Mouse (Mus musculus): ENCODE data around the gene Leng8. TPM values are rescaled to one million over a fixed set of nuclear protein-coding genes. Genes with fewer than 3 reads are reported as not detected.

The Leng8 gene
- polyA plus RNA-seq, 1 experiment from 2014 or later: 47.8 TPM

DNA sequence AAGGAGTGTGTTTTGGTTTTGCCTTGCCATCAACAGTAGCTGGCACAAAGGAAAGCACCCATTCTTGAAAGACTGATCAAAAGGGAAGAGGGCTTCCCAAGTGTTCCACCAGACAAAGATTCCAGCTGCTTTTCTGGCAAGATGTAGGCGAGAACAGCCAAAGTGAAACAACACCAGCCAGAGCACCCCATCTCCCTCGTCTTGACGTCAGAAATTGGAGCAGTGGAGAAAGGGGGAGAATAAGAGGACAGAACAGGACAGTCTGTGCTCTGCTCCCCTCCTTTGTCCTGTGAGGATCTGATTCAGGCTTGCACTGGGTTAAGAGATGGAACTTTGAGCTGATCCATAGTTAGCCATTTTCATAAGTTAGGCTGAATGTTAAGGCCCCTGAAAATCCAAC lies 25.1 kb upstream of the Leng8 start:
- H3K9ac ChIP-seq (ENCODE audit: low read length): no peak overlapping the region
- H3K27me3 ChIP-seq (ENCODE audit: control insufficient read depth, insufficient read depth, low read length): no peaks in the 10 kb centered on the region
- H3K9me3 ChIP-seq (replicated peaks; ENCODE audit: control insufficient read depth, low read length): no peaks in the 10 kb centered on the region
- peaks cover 6% of the 10 kb centered on the region; the same call in 1 of the 2 replicates for H3K4me1 ChIP-seq (ENCODE audit: control insufficient read depth, insufficient read depth, low read length)
- no peak overlapping the region for H3K4me3 ChIP-seq (ENCODE audit: low read length)
- WGBS: 56% methylated on average over 3 of the region's 3 CpGs
- no peak overlapping the region for H3K27ac ChIP-seq (ENCODE audit: low read length)
- no peaks in the 10 kb centered on the region for H3K36me3 ChIP-seq (ENCODE audit: control insufficient read depth, insufficient read depth)
- H3K4me2 ChIP-seq (ENCODE audit: low read depth, low read length): no peak overlapping the region
- ATAC-seq (replicated peaks; ENCODE audit: extremely low read depth, insufficient read depth, low FRiP score): no peak

GRCm38 (mm10) chr7:4117050-4117814 lies 19.6 kb upstream of the Leng8 start:
- no peak overlapping the region for H3K4me3 ChIP-seq (ENCODE audit: low read length)
- WGBS: 62% methylated on average over 8 of the region's 8 CpGs
- no peak for ATAC-seq (replicated peaks; ENCODE audit: extremely low read depth, insufficient read depth, low FRiP score)
- H3K9me3 ChIP-seq (replicated peaks; ENCODE audit: control insufficient read depth, low read length): no peaks in the 10 kb centered on the region
- H3K27me3 ChIP-seq (ENCODE audit: control insufficient read depth, insufficient read depth, low read length): peaks cover 28% of the 10 kb centered on the region
- H3K4me1 ChIP-seq (ENCODE audit: control insufficient read depth, insufficient read depth, low read length): peaks cover 8% of the 10 kb centered on the region
- H3K9ac ChIP-seq (ENCODE audit: low read length): no peak overlapping the region
- no peak overlapping the region for H3K27ac ChIP-seq (ENCODE audit: low read length)
- H3K36me3 ChIP-seq (ENCODE audit: control insufficient read depth, insufficient read depth): no peaks in the 10 kb centered on the region
- no peak overlapping the region for H3K4me2 ChIP-seq (ENCODE audit: low read depth, low read length)

DNA sequence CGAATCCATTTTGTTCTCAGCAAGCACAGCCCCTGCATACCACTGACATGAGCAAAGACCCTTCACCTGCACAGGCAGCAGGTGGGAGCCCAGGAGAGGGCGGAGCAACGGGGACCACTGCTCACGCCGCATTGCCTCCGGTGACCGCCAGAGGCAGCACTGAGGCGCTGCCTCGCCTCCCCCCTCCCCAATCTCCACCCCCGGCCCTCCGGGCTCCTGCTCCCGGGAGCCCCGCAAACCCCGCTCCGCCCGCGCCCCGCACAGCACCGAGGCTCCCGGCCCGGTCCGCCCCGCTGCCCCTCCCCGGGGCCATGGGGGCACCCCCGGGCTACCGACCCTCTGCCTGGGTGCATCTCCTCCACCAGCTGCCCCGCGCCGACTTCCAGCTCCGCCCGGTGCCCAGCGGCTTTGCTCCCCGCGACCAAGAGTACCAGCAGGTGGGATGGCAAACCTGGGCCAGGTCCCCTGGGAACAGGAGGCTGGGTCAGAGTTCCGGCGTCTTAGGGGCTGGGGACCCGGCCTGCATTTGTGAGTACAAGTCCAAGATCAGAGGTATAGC lies 17.4 kb upstream of the Leng8 start, which contains the start of gene Ttyh1:
TSS of gene Ttyh1 (plus strand) at position 65 of the 559 bp plus-strand sequence.
- WGBS: 3% methylated on average over 33 of the region's 37 CpGs
- Histone ChIP-seq H3K4me2 (ENCODE audit: low read depth, low read length) (peak within 1 kb of the TSS; percentile 70), H3K4me3 (ENCODE audit: low read length) (peak within 1 kb of the TSS; percentile 50), H3K27ac (ENCODE audit: low read length) (no peak within 1 kb of the TSS), H3K4me1 (ENCODE audit: control insufficient read depth, insufficient read depth, low read length) (peaks cover 5% of the 10 kb centered on the region), H3K27me3 (ENCODE audit: control insufficient read depth, insufficient read depth, low read length) (peaks cover 28% of the 10 kb centered on the region), H3K36me3 (ENCODE audit: control insufficient read depth, insufficient read depth) (no peaks in the 10 kb centered on the region), H3K9me3 (replicated peaks; ENCODE audit: control insufficient read depth, low read length) (no peaks in the 10 kb centered on the region), H3K9ac (ENCODE audit: low read length) (peak within 1 kb of the TSS; percentile 63)
- ATAC-seq (replicated peaks; ENCODE audit: extremely low read depth, insufficient read depth, low FRiP score): 0 out of 2 replicates have a peak, but pooled peaks have one; percentile 8

GRCm38 (mm10) chr7:4119976-4120921 lies 16.6 kb upstream of the Leng8 start:
- H3K9ac ChIP-seq (ENCODE audit: low read length): no peak overlapping the region; the same call in 1 of the 2 replicates
- H3K4me3 ChIP-seq (ENCODE audit: low read length): peak overlapping the region; percentile 50

DNA sequence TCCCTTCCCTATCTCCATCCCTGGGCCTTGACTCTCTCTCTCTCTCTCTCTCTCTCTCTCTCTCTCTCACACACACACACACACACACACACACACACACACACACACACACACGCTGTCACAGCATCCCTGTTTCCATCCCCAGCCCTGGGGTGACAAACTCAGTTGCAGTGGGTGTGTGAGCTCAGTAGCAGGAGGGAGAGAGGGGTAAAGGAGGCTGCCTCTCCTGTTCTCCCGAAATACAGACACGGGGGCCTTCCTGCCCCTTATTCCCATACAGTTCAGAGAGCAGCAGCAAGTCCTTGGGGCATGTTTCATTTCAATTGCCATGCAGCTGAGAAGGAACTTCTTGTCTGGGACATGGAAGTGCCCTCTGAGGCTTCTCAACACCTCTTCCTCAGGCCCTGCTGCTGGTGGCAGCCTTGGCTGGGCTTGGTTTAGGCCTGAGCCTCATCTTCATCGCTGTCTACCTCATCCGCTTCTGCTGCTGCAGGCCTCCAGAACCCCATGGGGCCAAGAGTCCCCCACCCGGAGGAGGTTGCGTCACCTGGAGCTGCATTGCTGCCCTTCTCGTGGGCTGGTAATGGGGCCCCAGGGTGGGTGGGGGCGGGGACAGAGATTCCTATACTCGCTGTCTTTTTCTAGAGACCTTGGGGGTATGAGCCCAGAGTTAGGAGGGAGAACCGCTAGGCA lies 14.6 kb upstream of the Leng8 start:
- Histone ChIP-seq H3K4me3 (ENCODE audit: low read length) (no peak overlapping the region), H3K9ac (ENCODE audit: low read length) (no peak overlapping the region), H3K4me1 (ENCODE audit: control insufficient read depth, insufficient read depth, low read length) (peaks cover 5% of the 10 kb centered on the region), H3K27me3 (ENCODE audit: control insufficient read depth, insufficient read depth, low read length) (peaks cover 28% of the 10 kb centered on the region), H3K4me2 (ENCODE audit: low read depth, low read length) (no peak overlapping the region), H3K9me3 (replicated peaks; ENCODE audit: control insufficient read depth, low read length) (no peaks in the 10 kb centered on the region), H3K36me3 (ENCODE audit: control insufficient read depth, insufficient read depth) (no peaks in the 10 kb centered on the region), H3K27ac (ENCODE audit: low read length) (no peak overlapping the region)
- 47% methylated on average over 11 of the region's 11 CpGs for WGBS
- no peak for ATAC-seq (replicated peaks; ENCODE audit: extremely low read depth, insufficient read depth, low FRiP score)

More at GRCm38 (mm10) chr7:4119976-4120921, 16.6 kb upstream of the Leng8 start:
- Histone ChIP-seq H3K4me2 (ENCODE audit: low read depth, low read length) (peak overlapping the region; percentile 70; the same call in 1 of the 2 replicates), H3K4me1 (ENCODE audit: control insufficient read depth, insufficient read depth, low read length) (peaks cover 5% of the 10 kb centered on the region), H3K36me3 (ENCODE audit: control insufficient read depth, insufficient read depth) (no peaks in the 10 kb centered on the region), H3K9me3 (replicated peaks; ENCODE audit: control insufficient read depth, low read length) (no peaks in the 10 kb centered on the region), H3K27ac (ENCODE audit: low read length) (no peak overlapping the region), H3K27me3 (ENCODE audit: control insufficient read depth, insufficient read depth, low read length) (peaks cover 28% of the 10 kb centered on the region)
- WGBS: 23% methylated on average over 19 of the region's 19 CpGs
- no peak for ATAC-seq (replicated peaks; ENCODE audit: extremely low read depth, insufficient read depth, low FRiP score)

DNA sequence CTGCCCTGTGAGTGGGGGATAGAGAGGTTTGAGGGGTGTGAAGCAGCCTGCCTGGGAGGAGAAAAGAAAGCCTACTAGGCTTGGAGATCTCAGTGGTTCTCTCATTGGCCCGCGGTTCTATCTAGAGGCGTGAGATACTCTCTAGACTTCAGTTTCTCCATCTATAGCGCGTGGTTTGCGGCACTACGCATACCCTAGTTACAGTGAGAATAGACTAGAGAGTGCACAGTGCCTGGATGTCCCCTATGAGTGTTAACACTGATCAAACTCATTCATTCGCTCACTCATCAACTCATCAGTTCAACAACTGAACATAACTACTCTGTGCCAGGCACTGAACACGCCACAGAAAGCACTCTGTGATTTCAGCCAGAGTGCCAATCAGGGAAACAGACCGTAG lies 14.1 kb upstream of the Leng8 start:
- 70% methylated on average over 10 of the region's 10 CpGs for WGBS
- Histone ChIP-seq H3K4me2 (ENCODE audit: low read depth, low read length) (no peak overlapping the region), H3K4me3 (ENCODE audit: low read length) (no peak overlapping the region), H3K4me1 (ENCODE audit: control insufficient read depth, insufficient read depth, low read length) (peaks cover 5% of the 10 kb centered on the region), H3K27ac (ENCODE audit: low read length) (no peak overlapping the region), H3K9me3 (replicated peaks; ENCODE audit: control insufficient read depth, low read length) (no peaks in the 10 kb centered on the region), H3K27me3 (ENCODE audit: control insufficient read depth, insufficient read depth, low read length) (peaks cover 28% of the 10 kb centered on the region), H3K9ac (ENCODE audit: low read length) (no peak overlapping the region), H3K36me3 (ENCODE audit: control insufficient read depth, insufficient read depth) (no peaks in the 10 kb centered on the region)
- no peak for ATAC-seq (replicated peaks; ENCODE audit: extremely low read depth, insufficient read depth, low FRiP score)

DNA sequence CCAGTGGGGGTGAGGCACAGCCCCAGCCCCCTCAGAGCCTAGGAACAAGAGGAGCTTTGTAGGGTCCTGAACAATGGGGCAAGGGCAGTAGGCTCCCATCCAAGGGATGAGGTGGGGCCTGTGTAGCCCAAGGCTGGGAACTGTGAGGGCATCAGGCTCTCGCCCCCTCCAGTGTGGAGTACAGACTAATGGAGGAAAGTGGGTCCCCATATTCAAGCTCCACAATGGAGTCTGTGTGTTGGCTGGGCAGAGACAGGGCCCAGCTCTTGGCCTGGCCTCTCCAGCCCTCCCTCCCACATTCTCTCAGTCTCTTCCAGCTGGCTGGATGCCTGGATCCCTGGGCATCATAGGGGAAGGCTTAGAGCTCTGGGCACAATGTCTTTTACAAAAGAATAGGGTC lies 13.1 kb upstream of the Leng8 start:
- Histone ChIP-seq H3K27ac (ENCODE audit: low read length) (no peak overlapping the region), H3K9me3 (replicated peaks; ENCODE audit: control insufficient read depth, low read length) (no peaks in the 10 kb centered on the region), H3K27me3 (ENCODE audit: control insufficient read depth, insufficient read depth, low read length) (peaks cover 24% of the 10 kb centered on the region), H3K4me3 (ENCODE audit: low read length) (no peak overlapping the region), H3K4me2 (ENCODE audit: low read depth, low read length) (no peak overlapping the region), H3K36me3 (ENCODE audit: control insufficient read depth, insufficient read depth) (no peaks in the 10 kb centered on the region), H3K9ac (ENCODE audit: low read length) (no peak overlapping the region), H3K4me1 (ENCODE audit: control insufficient read depth, insufficient read depth, low read length) (peaks cover 5% of the 10 kb centered on the region)
- 73% methylated on average over 1 of the region's 1 CpGs for WGBS
- no peak for ATAC-seq (replicated peaks; ENCODE audit: extremely low read depth, insufficient read depth, low FRiP score)

DNA sequence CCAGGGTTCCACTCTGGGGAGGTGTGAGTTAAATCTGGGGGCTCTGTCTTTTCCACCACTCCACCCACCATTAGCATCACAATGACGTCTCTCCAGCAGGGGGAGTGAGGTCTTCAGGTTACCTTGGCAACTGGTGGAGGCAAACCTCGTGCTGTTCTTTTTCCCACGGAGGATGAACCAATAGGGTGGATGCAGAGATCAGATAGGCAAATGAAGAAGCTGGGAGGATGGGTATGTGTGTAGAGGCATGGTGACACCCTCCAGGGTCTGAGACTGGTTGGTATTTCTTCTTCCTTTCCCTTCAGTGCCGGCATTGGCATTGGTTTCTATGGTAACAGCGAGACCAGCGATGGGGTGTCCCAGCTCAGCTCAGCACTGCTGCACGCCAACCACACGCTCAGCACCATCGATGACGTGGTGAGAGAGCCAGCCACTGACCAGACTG lies 12.5 kb upstream of the Leng8 start:
- H3K36me3 ChIP-seq (ENCODE audit: control insufficient read depth, insufficient read depth): no peaks in the 10 kb centered on the region
- H3K27me3 ChIP-seq (ENCODE audit: control insufficient read depth, insufficient read depth, low read length): peaks cover 18% of the 10 kb centered on the region
- ATAC-seq (replicated peaks; ENCODE audit: extremely low read depth, insufficient read depth, low FRiP score): no peak; the same call in 1 of the 2 replicates
- no peaks in the 10 kb centered on the region for H3K9me3 ChIP-seq (replicated peaks; ENCODE audit: control insufficient read depth, low read length)
- H3K9ac ChIP-seq (ENCODE audit: low read length): no peak overlapping the region
- peaks cover 2% of the 10 kb centered on the region for H3K4me1 ChIP-seq (ENCODE audit: control insufficient read depth, insufficient read depth, low read length)
- WGBS: 4% methylated on average over 10 of the region's 10 CpGs
- no peak overlapping the region for H3K4me3 ChIP-seq (ENCODE audit: low read length)
- H3K27ac ChIP-seq (ENCODE audit: low read length): no peak overlapping the region
- H3K4me2 ChIP-seq (ENCODE audit: low read depth, low read length): peak overlapping the region; percentile 24; the same call in 1 of the 2 replicates

Data from heart, embryonic 16.5 days (tissue).